ENCODE assay signal across 19 mouse cellular contexts in the genomic region with DNA sequence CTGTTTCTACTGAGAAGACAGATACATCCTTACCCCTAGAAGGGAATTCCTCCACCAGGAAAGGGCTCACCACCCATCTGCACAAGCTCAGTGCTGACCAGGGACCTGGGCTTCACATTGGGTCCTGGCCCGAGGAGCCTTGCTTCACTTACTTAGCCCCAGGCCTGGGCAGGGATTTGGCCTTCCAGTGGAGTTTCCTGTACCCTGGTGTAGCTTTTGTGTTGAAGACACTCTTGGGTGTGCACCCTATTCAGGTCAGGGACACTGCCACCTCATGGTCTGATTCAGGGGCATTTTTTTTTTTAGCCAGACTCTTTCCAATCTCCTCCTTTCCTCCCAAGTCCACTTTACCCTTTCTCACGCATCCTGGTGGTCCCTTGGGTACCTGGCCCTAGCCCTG. TPM values are rescaled to one million over a fixed set of nuclear protein-coding genes. Genes with fewer than 3 reads are reported as not detected.
"Had no signal": no experiment of that assay in that cellular context is flagged by ENCODE, and none has a peak within 500 bp of the region (broad histone marks: within the 10 kb centered on the region; RNA-seq: fewer than 3 reads in every experiment).

No protein-coding gene starts in this region.

- H3K4me1 ChIP-seq: liver, embryonic 15.5 days; midbrain, embryonic 10.5 days; midbrain, embryonic 12.5 days; neural tube, embryonic 13.5 days; neural tube, embryonic 15.5 days had no signal

- DNase-seq: lung, adult 18-20 months; lung, embryonic 14.5 days; lung, postnatal 10 days; lung, postnatal 4 days; midbrain, embryonic 14.5 days; retina, postnatal 1 day; right cerebral cortex, adult 18-20 months; right cerebral cortex, postnatal 25 days; right cerebral cortex, postnatal 4 days; spleen, adult 18-20 months; thymus, adult 18-20 months; thymus, postnatal 14 days; thymus, postnatal 36 days had no signal

- H3K27ac ChIP-seq: liver, embryonic 15.5 days; midbrain, embryonic 10.5 days; midbrain, embryonic 12.5 days; neural tube, embryonic 13.5 days; neural tube, embryonic 15.5 days had no signal

- H3K27me3 ChIP-seq: liver, embryonic 15.5 days; midbrain, embryonic 12.5 days; neural tube, embryonic 13.5 days; neural tube, embryonic 15.5 days had no signal

- H3K4me3 ChIP-seq: liver, embryonic 15.5 days; midbrain, embryonic 10.5 days; midbrain, embryonic 12.5 days; myocyte; neural tube, embryonic 13.5 days; neural tube, embryonic 15.5 days had no signal

RNA-seq across cellular contexts. Expression of a gene that starts 41.7 kb away (rescaled TPM):
- polyA plus RNA-seq: myocyte had no signal
